Mouse (Mus musculus) urinary bladder, postnatal 10 days (tissue): ENCODE data around the gene Rhog.

Source experiments
- DNase-seq: peaks from one replicate; pipeline ENCODE4 v3.0.0; 2022; ENCODE audit warnings: low spot score

The Rhog gene

GRCm38 (mm10) chr7:102250631-102251214, 5.1 kb downstream of the Rhog start:
- DNase-seq: peak; percentile 67

- peak; percentile 39 for DNase-seq
These were observed 5.8 kb downstream of the Rhog start for GRCm38 (mm10) chr7:102249896-102250630.

- DNase-seq: no peak
These were observed 6.3 kb downstream of the Rhog start for GRCm38 (mm10) chr7:102249531-102249895.

- no peak for DNase-seq
These were observed 7.0 kb downstream of the Rhog start for GRCm38 (mm10) chr7:102248691-102249404.

- no peak for DNase-seq
These were observed 8.7 kb downstream of the Rhog start for GRCm38 (mm10) chr7:102246956-102247797.

- DNase-seq: no peak
These were observed 9.6 kb downstream of the Rhog start for GRCm38 (mm10) chr7:102246265-102246664.

GRCm38 (mm10) chr7:102245775-102246174, 10.1 kb downstream of the Rhog start:
- DNase-seq: no peak

GRCm38 (mm10) chr7:102244782-102245535, 10.9 kb downstream of the Rhog start:
- DNase-seq: no peak

GRCm38 (mm10) chr7:102243870-102244269, 12.0 kb downstream of the Rhog start:
- DNase-seq: no peak

GRCm38 (mm10) chr7:102242917-102243316, 12.9 kb downstream of the Rhog start:
- no peak for DNase-seq

GRCm38 (mm10) chr7:102242371-102242770, 13.5 kb downstream of the Rhog start:
- no peak for DNase-seq

- no peak for DNase-seq
These were observed 16.3 kb downstream of the Rhog start for GRCm38 (mm10) chr7:102239591-102239990.

- DNase-seq: no peak
These were observed 17.1 kb downstream of the Rhog start for GRCm38 (mm10) chr7:102238686-102239286.

GRCm38 (mm10) chr7:102233059-102233458, 22.8 kb downstream of the Rhog start:
- no peak for DNase-seq

- no peak for DNase-seq
These were observed 26.0 kb downstream of the Rhog start for GRCm38 (mm10) chr7:102229814-102230213.

- DNase-seq: no peak
These were observed 27.7 kb downstream of the Rhog start for GRCm38 (mm10) chr7:102228049-102228670.

- no peak for DNase-seq
These were observed 29.8 kb downstream of the Rhog start for GRCm38 (mm10) chr7:102226051-102226450.

- DNase-seq: no peak
These were observed 31.7 kb downstream of the Rhog start for GRCm38 (mm10) chr7:102223883-102224738.

- DNase-seq: no peak
These were observed 32.9 kb downstream of the Rhog start for GRCm38 (mm10) chr7:102222830-102223556.
